Mouse (Mus musculus) ES-E14 (cell line): Measurements from ENCODE around the gene Mum1. TPM values are rescaled to one million over a fixed set of nuclear protein-coding genes. Genes with fewer than 3 reads are reported as not detected.

Source experiments
- DNase-seq: peaks from one replicate; pipeline ENCODE4 v3.0.0-alpha.2; 2013; ENCODE audit warnings: low read depth, low spot score
- H3K27ac ChIP-seq: 2 replicates; pipeline ENCODE4 v1.5.1; 2012; ENCODE audit warnings: low read depth, mild to moderate bottlenecking, low read length, moderate library complexity, mixed read lengths; ENCODE audit not compliant: poor library complexity, insufficient read depth, severe bottlenecking
- H3K36me3 ChIP-seq: 2 replicates; pipeline ENCODE4 v1.6.1; 2012; ENCODE audit warnings: mild to moderate bottlenecking, low read length, moderate library complexity, mixed read lengths; ENCODE audit not compliant: control insufficient read depth, poor library complexity, insufficient read depth, severe bottlenecking
- H3K4me1 ChIP-seq, 2 experiments: fragments of 150-350 bp in 1 of 2; sonication (generic) in 1 of 2; 2 replicates each; pipeline ENCODE4 v1.6.1; 2012; ENCODE audit warnings: low read length in 2 of 2, mild to moderate bottlenecking in 1 of 2, mixed read lengths in 1 of 2; ENCODE audit not compliant: control insufficient read depth in 2 of 2, insufficient read depth in 2 of 2, poor library complexity in 1 of 2
- H3K4me3 ChIP-seq, 2 experiments: fragments of 150-350 bp in 1 of 2; sonication (generic) in 1 of 2; 2 replicates each; pipeline ENCODE4 v1.5.1; 2012; ENCODE audit warnings: low read length in 2 of 2, low read depth in 1 of 2, mild to moderate bottlenecking in 1 of 2, mixed read lengths in 1 of 2; ENCODE audit not compliant: insufficient read depth in 1 of 2, poor library complexity in 1 of 2, severe bottlenecking in 1 of 2
- H3K9ac ChIP-seq: 2 replicates; pipeline ENCODE4 v1.6.1; 2012; ENCODE audit warnings: low read depth, mild to moderate bottlenecking, low read length, mixed read lengths; ENCODE audit not compliant: poor library complexity, insufficient read depth, severe bottlenecking
- H3K9me3 ChIP-seq: fragments of 150-350 bp; sonication (generic); 2 replicates; pipeline ENCODE4 v1.6.1; 2012; ENCODE audit warnings: low read depth, mild to moderate bottlenecking, low read length; ENCODE audit not compliant: control insufficient read depth, insufficient read depth
- CHD2 ChIP-seq: IDR thresholded peaks from 2 replicates; pipeline ENCODE4 v1.6.1; 2014; ENCODE audit warnings: mild to moderate bottlenecking, low read depth, low read length, inconsistent platforms
- HCFC1 ChIP-seq: IDR thresholded peaks from 2 replicates; pipeline ENCODE4 v1.6.1; 2012; ENCODE audit warnings: low read length, inconsistent platforms, borderline replicate concordance; ENCODE audit not compliant: insufficient read depth
- MAFK ChIP-seq: IDR thresholded peaks from 2 replicates; pipeline ENCODE4 v1.6.1; 2014; ENCODE audit warnings: mild to moderate bottlenecking, low read depth, low read length, inconsistent platforms; ENCODE audit not compliant: insufficient read depth
- ZC3H11A ChIP-seq: IDR thresholded peaks from 2 replicates; pipeline ENCODE4 v1.6.1; 2012; ENCODE audit warnings: low read depth, mild to moderate bottlenecking, inconsistent platforms, low read length, borderline replicate concordance
- ZNF384 ChIP-seq: IDR thresholded peaks from 2 replicates; pipeline ENCODE4 v1.6.1; 2012; ENCODE audit warnings: low read depth, low read length, inconsistent platforms
- in situ Hi-C, 2 experiments: fragments of 600-800 bp; cut with MboI; formaldehyde crosslinking; loops; one replicate each; pipeline ENCODE4 v1.15.1; 2025; ENCODE audit warnings: low sequenced_read_pairs in 2 of 2, inconsistent platforms in 1 of 2; ENCODE audit not compliant: unreplicated experiment in 2 of 2
- total RNA-seq: library from RNA; depleted of rRNA; stranded (reverse); fragments of 300-350 nt; gene quantifications from 2 replicates; pipeline ENCODE4 v1.2.3, GENCODE M21; 2012

The Mum1 gene
- total RNA-seq, 1 experiment = 80.8 TPM

DNA sequence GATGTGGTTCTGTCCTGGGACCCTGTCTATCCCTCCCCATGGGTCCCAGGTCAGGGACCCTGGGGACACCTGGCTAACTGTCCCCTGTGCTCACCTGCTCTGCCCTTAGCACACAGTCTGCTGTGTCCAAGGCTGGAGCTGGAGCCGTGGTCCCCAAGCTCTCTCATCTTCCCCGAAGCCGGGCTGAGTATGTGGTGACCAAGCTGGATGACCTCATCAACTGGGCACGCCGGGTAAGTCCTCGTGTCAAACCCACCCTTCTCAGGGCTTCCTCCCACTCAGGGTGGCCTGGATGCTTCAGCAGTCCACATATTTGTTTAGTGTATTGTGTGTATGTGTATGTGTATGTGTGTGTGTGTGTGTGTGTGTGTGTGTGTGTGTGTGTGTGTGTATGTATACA lies 27.3 kb downstream of the Mum1 start:
- in situ Hi-C loops = no loop called here
- H3K4me1 ChIP-seq = peaks cover 0 to 11% of the 10 kb centered on the region in 2 experiments; a peak in 2 of 4 replicates
- no peak for DNase-seq
- no peak overlapping the region for H3K4me3 ChIP-seq
- TF ChIP-seq ZC3H11A (no peak), MAFK (no peak), CHD2 (no peak), ZNF384 (no peak), HCFC1 (no peak)
- H3K27ac ChIP-seq = no peak overlapping the region
- H3K9ac ChIP-seq = no peak overlapping the region
- no peaks in the 10 kb centered on the region for H3K9me3 ChIP-seq
- H3K36me3 ChIP-seq = peaks cover 44% of the 10 kb centered on the region

- no peak for TF ChIP-seq MAFK
- no peak for TF ChIP-seq ZNF384
- TF ChIP-seq ZC3H11A = no peak
- TF ChIP-seq CHD2 = no peak
- TF ChIP-seq HCFC1 = no peak
- in situ Hi-C loops = no loop called here
- H3K9ac ChIP-seq = no peak overlapping the region
- 0 out of 2 replicates have a peak overlapping the region, but pooled peaks have one; percentile 15 for H3K27ac ChIP-seq
- no peaks in the 10 kb centered on the region for H3K9me3 ChIP-seq
- no peak overlapping the region for H3K4me3 ChIP-seq
- peaks cover 0 to 11% of the 10 kb centered on the region in 2 experiments; a peak in 2 of 4 replicates for H3K4me1 ChIP-seq
- H3K36me3 ChIP-seq = peaks cover 53% of the 10 kb centered on the region
- no peak for DNase-seq
Measured at GRCm38 (mm10) chr10:80254331-80255297, 28.4 kb downstream of the Mum1 start.

DNA sequence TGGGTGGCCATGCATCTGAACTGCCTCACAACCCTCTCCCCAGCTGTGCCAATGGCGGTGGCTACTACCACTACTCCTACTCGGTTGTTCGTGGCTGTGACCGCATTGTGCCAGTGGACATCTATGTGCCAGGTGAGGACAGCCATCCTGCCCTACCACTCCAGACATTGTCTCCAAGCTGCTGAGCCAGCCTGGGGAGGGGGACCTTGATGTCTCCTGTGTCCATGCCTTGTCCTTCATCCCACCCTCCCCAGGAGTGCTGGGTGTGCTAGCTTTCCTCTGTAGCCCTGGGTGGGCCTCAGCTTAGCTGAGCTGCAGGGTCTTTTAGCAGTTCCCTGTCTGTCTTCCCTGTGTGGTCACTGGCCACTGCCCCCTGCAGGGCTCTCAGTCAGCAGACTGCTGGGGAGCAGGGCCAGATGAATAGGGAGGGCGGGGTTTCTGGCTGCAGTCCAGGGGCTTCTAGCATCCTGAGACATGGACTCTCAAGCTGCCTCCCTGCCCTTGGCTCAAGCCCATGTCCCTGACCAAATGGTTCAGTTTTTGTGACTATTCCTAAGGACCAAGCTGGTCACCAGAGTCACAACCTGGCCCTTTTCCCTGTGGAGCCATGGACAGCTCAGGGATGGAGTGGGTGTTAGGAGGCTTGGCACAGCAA lies 29.8 kb downstream of the Mum1 start:
- Histone ChIP-seq H3K4me1 (peaks cover 0 to 12% of the 10 kb centered on the region in 2 experiments; a peak in 2 of 4 replicates), H3K4me3 (no peak overlapping the region), H3K9me3 (no peaks in the 10 kb centered on the region), H3K27ac (no peak overlapping the region), H3K9ac (no peak overlapping the region), H3K36me3 (peaks cover 53% of the 10 kb centered on the region)
- no peak for TF ChIP-seq ZNF384
- no peak for TF ChIP-seq ZC3H11A
- TF ChIP-seq CHD2 = no peak
- no peak for TF ChIP-seq HCFC1
- TF ChIP-seq MAFK = no peak
- in situ Hi-C loops = no loop called here
- no peak for DNase-seq

DNA sequence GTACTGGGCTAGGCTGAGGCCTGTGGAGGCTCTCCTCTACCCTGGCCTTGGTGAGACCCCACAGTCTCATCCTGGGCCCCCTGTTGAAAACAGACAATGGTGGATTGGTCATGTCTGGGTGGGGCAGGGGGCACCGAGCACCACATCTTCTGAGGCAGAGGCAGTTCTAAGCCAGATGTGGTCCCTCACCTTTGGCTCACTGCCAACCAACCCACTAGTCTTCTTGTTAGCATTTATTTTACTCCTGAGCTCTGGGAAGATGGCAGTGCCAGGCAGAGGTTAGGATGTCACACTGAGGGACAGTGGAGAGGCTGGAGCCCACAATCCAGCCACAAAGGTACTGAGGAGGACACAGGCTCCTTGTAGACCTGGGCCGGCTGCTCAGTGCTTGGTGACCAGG lies 31.7 kb downstream of the Mum1 start:
- in situ Hi-C loops = no loop called here
- no peak overlapping the region for H3K27ac ChIP-seq
- no peak overlapping the region for H3K9ac ChIP-seq
- H3K4me3 ChIP-seq = no peak overlapping the region
- peaks cover 47% of the 10 kb centered on the region for H3K36me3 ChIP-seq
- peaks cover 0 to 14% of the 10 kb centered on the region in 2 experiments; a peak in 2 of 4 replicates for H3K4me1 ChIP-seq
- no peak for DNase-seq
- H3K9me3 ChIP-seq = no peaks in the 10 kb centered on the region
- TF ChIP-seq MAFK = no peak
- TF ChIP-seq HCFC1 = no peak
- TF ChIP-seq CHD2 = no peak
- TF ChIP-seq ZNF384 = no peak
- no peak for TF ChIP-seq ZC3H11A
